Mouse (Mus musculus): Measurements from ENCODE around the gene Efhd1.
A peak's percentile ranks its signal among the peaks of the same experiment; 100 is the strongest.

The Efhd1 gene

GRCm38 (mm10) chr1:87308952-87309351 lies 44.8 kb downstream of the Efhd1 start:
- DNase-seq (ENCODE audit: low spot score), result no peak

GRCm38 (mm10) chr1:87309621-87310020 lies 45.5 kb downstream of the Efhd1 start:
- no peak for DNase-seq (ENCODE audit: low spot score)

DNA sequence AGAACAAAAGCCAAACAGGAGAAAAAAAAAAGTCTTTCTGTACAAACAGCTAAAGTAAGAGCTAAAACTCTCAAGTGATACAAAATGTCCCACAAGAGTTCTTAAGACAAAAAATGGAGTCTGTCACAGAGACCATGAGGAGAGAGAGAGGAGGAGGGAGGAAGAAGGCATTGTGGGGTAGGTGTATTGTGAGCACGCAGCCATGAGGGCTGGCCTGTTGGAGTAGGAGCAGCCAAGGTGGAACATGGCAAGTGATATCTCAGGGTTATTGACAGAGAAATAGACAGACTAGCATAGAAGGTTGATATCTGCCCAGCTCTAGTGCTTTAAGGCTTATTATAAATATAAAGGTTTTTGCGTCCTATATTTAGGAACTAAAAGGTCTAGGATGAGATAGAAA lies 48.5 kb downstream of the Efhd1 start:
- DNase-seq (ENCODE audit: low spot score), result no peak

- DNase-seq (ENCODE audit: low spot score), result no peak
Observed at GRCm38 (mm10) chr1:87313116-87313515, 49.0 kb downstream of the Efhd1 start.

GRCm38 (mm10) chr1:87313843-87314570 lies 49.8 kb downstream of the Efhd1 start:
- DNase-seq (ENCODE audit: low spot score), result no peak

- no peak for DNase-seq (ENCODE audit: low spot score)
Observed at GRCm38 (mm10) chr1:87315431-87315830, 51.3 kb downstream of the Efhd1 start.

GRCm38 (mm10) chr1:87315894-87316293 lies 51.7 kb downstream of the Efhd1 start:
- DNase-seq (ENCODE audit: low spot score), result no peak

GRCm38 (mm10) chr1:87316672-87317071 lies 52.5 kb downstream of the Efhd1 start:
- peak; percentile 28 for DNase-seq (ENCODE audit: low spot score)

DNA sequence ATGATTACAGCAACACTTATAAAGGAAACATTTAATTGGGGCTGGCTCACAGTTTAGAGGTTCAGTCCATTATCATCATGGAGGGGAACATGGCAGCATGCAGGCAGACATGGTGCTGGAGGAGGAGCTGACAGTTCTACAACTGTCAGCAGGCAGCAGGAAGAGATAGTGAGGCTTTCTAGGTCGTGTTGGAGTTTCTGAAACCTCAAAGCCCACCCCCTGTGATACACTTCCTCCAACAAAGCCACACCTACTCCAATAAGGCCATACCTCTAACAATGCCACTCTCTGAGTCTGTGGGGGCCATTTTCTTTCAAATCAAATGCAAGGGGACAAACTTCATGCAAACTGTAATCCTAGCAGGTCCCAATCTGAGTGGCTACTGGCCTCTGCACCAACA lies 56.9 kb downstream of the Efhd1 start:
- DNase-seq (ENCODE audit: low spot score), result no peak

- DNase-seq (ENCODE audit: low spot score), result no peak
Observed at GRCm38 (mm10) chr1:87322778-87323177, 58.6 kb downstream of the Efhd1 start.

GRCm38 (mm10) chr1:87324649-87325048 lies 60.5 kb downstream of the Efhd1 start:
- no peak for DNase-seq (ENCODE audit: low spot score)

- DNase-seq (ENCODE audit: low spot score), result peak; percentile 95
Observed at GRCm38 (mm10) chr1:87326742-87327163, 62.6 kb downstream of the Efhd1 start, which contains the start of gene Gigyf2. Gene Gigyf2, plus strand, starts transcription at chr1:87326998.

GRCm38 (mm10) chr1:87327165-87327861 lies 63.1 kb downstream of the Efhd1 start:
- peak; percentile 20 for DNase-seq (ENCODE audit: low spot score)

GRCm38 (mm10) chr1:87331774-87332173 lies 67.6 kb downstream of the Efhd1 start:
- DNase-seq (ENCODE audit: low spot score), result no peak

GRCm38 (mm10) chr1:87350576-87350975 lies 86.4 kb downstream of the Efhd1 start:
- no peak for DNase-seq (ENCODE audit: low spot score)

GRCm38 (mm10) chr1:87360276-87360675 lies 96.1 kb downstream of the Efhd1 start:
- no peak for DNase-seq (ENCODE audit: low spot score)
